Mouse (Mus musculus) liver, embryonic 15.5 days (tissue): ENCODE measurements at regions not wholly inside any gene's neighbourhood (a gene's known extent, or its start where the extent isn't known, plus 50 kb on each side); places are given as distances from the start of the nearest gene placed in this dataset.

ENCODE experiments used
- ATAC-seq: fragments of 200-750 bp; cut with Nextera tagmentation; 2 replicates; pipeline ENCODE4 v1.8.0; 2017; ENCODE audit warnings: moderate number of reproducible peaks, mild to moderate bottlenecking, moderate library complexity; ENCODE audit not compliant: insufficient read depth
- H3K27ac ChIP-seq: fragments of 300-500 bp; sonication (generic); replicated peaks from 2 replicates; pipeline ENCODE4 v1.5.1; 2015; ENCODE audit warnings: mild to moderate bottlenecking, inconsistent platforms
- H3K27me3 ChIP-seq: fragments of 300-500 bp; sonication (generic); 2 replicates; pipeline ENCODE4 v1.6.1; 2015; ENCODE audit warnings: mild to moderate bottlenecking, inconsistent platforms
- H3K36me3 ChIP-seq: fragments of 300-500 bp; sonication (generic); replicated peaks from 2 replicates; pipeline ENCODE4 v1.6.1; 2015; ENCODE audit warnings: moderate library complexity, mild to moderate bottlenecking, inconsistent platforms
- H3K4me1 ChIP-seq: fragments of 300-500 bp; sonication (generic); replicated peaks from 2 replicates; pipeline ENCODE4 v1.6.1; 2015; ENCODE audit warnings: inconsistent platforms
- H3K4me2 ChIP-seq: fragments of 300-500 bp; sonication (generic); 2 replicates; pipeline ENCODE4 v1.6.1; 2015; ENCODE audit warnings: moderate library complexity, mild to moderate bottlenecking, inconsistent platforms
- H3K4me3 ChIP-seq: fragments of 300-500 bp; sonication (generic); replicated peaks from 2 replicates; pipeline ENCODE4 v1.5.1; 2015; ENCODE audit warnings: mild to moderate bottlenecking, inconsistent platforms
- H3K9ac ChIP-seq: fragments of 300-500 bp; sonication (generic); 2 replicates; pipeline ENCODE4 v1.6.1; 2015; ENCODE audit warnings: moderate library complexity, mild to moderate bottlenecking, inconsistent platforms
- H3K9me3 ChIP-seq: fragments of 300-500 bp; sonication (generic); replicated peaks from 2 replicates; pipeline ENCODE4 v1.6.1; 2016; ENCODE audit warnings: inconsistent platforms
- WGBS: fragments of 180-500 bp; shearing (Covaris S2); methylation state at CpG from one replicate; pipeline ENCODE4 v1.1.7; 2015; ENCODE audit warnings: mixed read lengths; ENCODE audit not compliant: insufficient replicate concordance; 5-methylcytosine and 5-hydroxymethylcytosine counted together

GRCm38 (mm10) chr8:80262911-80263310 lies 205.1 kb upstream of the Hhip start:
- Histone ChIP-seq H3K27ac (no peak overlapping the region), H3K4me3 (no peak overlapping the region), H3K9ac (no peak overlapping the region), H3K4me1 (no peaks in the 10 kb centered on the region), H3K36me3 (no peaks in the 10 kb centered on the region), H3K27me3 (no peaks in the 10 kb centered on the region), H3K9me3 (no peaks in the 10 kb centered on the region), H3K4me2 (no peak overlapping the region)
- WGBS, result 34% methylated on average over 3 of the region's 3 CpGs
- ATAC-seq, result no peak

- Histone ChIP-seq H3K4me2 (no peak overlapping the region), H3K27me3 (no peaks in the 10 kb centered on the region), H3K27ac (no peak overlapping the region), H3K36me3 (no peaks in the 10 kb centered on the region), H3K9ac (no peak overlapping the region), H3K9me3 (no peaks in the 10 kb centered on the region), H3K4me1 (no peaks in the 10 kb centered on the region), H3K4me3 (no peak overlapping the region)
- WGBS, result 32% methylated on average over 4 of the region's 4 CpGs
- no peak for ATAC-seq
Measured at GRCm38 (mm10) chr8:80253541-80253940, 195.7 kb upstream of the Hhip start.

- no peaks in the 10 kb centered on the region for H3K9me3 ChIP-seq
- WGBS, result 25% methylated on average over 3 of the region's 3 CpGs
- no peak for ATAC-seq
- no peaks in the 10 kb centered on the region for H3K27me3 ChIP-seq
- H3K4me1 ChIP-seq, result no peaks in the 10 kb centered on the region
- H3K4me3 ChIP-seq, result no peak overlapping the region
- H3K4me2 ChIP-seq, result no peak overlapping the region
- H3K27ac ChIP-seq, result no peak overlapping the region
- H3K9ac ChIP-seq, result no peak overlapping the region
- H3K36me3 ChIP-seq, result no peaks in the 10 kb centered on the region
Measured at GRCm38 (mm10) chr8:80251595-80251994, 193.8 kb upstream of the Hhip start.

- H3K36me3 ChIP-seq, result no peaks in the 10 kb centered on the region
- H3K4me2 ChIP-seq, result no peak overlapping the region
- no peak overlapping the region for H3K9ac ChIP-seq
- WGBS, result 63% methylated on average over 7 of the region's 7 CpGs
- no peaks in the 10 kb centered on the region for H3K4me1 ChIP-seq
- H3K27me3 ChIP-seq, result no peaks in the 10 kb centered on the region
- no peak overlapping the region for H3K4me3 ChIP-seq
- no peak for ATAC-seq
- no peak overlapping the region for H3K27ac ChIP-seq
- no peaks in the 10 kb centered on the region for H3K9me3 ChIP-seq
Measured at GRCm38 (mm10) chr8:80250305-80251161, 192.7 kb upstream of the Hhip start.

- WGBS, result 52% methylated on average over 2 of the region's 2 CpGs
- H3K9ac ChIP-seq, result no peak overlapping the region
Measured at GRCm38 (mm10) chr8:80249762-80250161, 192.0 kb upstream of the Hhip start.

GRCm38 (mm10) chr8:80239879-80240278 lies 182.1 kb upstream of the Hhip start:
- H3K27ac ChIP-seq, result no peak overlapping the region
- WGBS, result 49% methylated on average over 4 of the region's 4 CpGs

More at GRCm38 (mm10) chr8:80249762-80250161, 192.0 kb upstream of the Hhip start:
- Histone ChIP-seq H3K36me3 (no peaks in the 10 kb centered on the region), H3K27ac (no peak overlapping the region), H3K4me1 (no peaks in the 10 kb centered on the region), H3K4me3 (no peak overlapping the region), H3K27me3 (no peaks in the 10 kb centered on the region), H3K4me2 (no peak overlapping the region), H3K9me3 (no peaks in the 10 kb centered on the region)
- ATAC-seq, result no peak

GRCm38 (mm10) chr8:80210361-80210760 lies 152.6 kb upstream of the Hhip start:
- no peaks in the 10 kb centered on the region for H3K9me3 ChIP-seq
- no peaks in the 10 kb centered on the region for H3K36me3 ChIP-seq
- no peak overlapping the region for H3K27ac ChIP-seq
- WGBS, result 45% methylated on average over 1 of the region's 1 CpGs
- ATAC-seq, result no peak
- no peaks in the 10 kb centered on the region for H3K4me1 ChIP-seq
- H3K4me2 ChIP-seq, result no peak overlapping the region
- no peak overlapping the region for H3K9ac ChIP-seq
- no peak overlapping the region for H3K4me3 ChIP-seq
- no peaks in the 10 kb centered on the region for H3K27me3 ChIP-seq

More at GRCm38 (mm10) chr8:80239879-80240278, 182.1 kb upstream of the Hhip start:
- no peak for ATAC-seq
- Histone ChIP-seq H3K36me3 (no peaks in the 10 kb centered on the region), H3K9ac (no peak overlapping the region), H3K27me3 (no peaks in the 10 kb centered on the region), H3K4me2 (no peak overlapping the region), H3K9me3 (no peaks in the 10 kb centered on the region), H3K4me3 (no peak overlapping the region), H3K4me1 (no peaks in the 10 kb centered on the region)

GRCm38 (mm10) chr8:80204678-80205654 lies 147.2 kb upstream of the Hhip start:
- Histone ChIP-seq H3K4me3 (no peak overlapping the region), H3K27ac (no peak overlapping the region), H3K4me1 (no peaks in the 10 kb centered on the region), H3K9ac (no peak overlapping the region), H3K9me3 (no peaks in the 10 kb centered on the region), H3K27me3 (no peaks in the 10 kb centered on the region), H3K36me3 (no peaks in the 10 kb centered on the region), H3K4me2 (no peak overlapping the region)
- ATAC-seq, result no peak
- 57% methylated on average over 15 of the region's 15 CpGs for WGBS

GRCm38 (mm10) chr8:80203769-80204677 lies 146.2 kb upstream of the Hhip start:
- no peak overlapping the region for H3K9ac ChIP-seq
- H3K36me3 ChIP-seq, result no peaks in the 10 kb centered on the region
- no peak overlapping the region for H3K4me2 ChIP-seq
- H3K4me3 ChIP-seq, result no peak overlapping the region
- H3K9me3 ChIP-seq, result no peaks in the 10 kb centered on the region
- H3K27ac ChIP-seq, result no peak overlapping the region
- H3K27me3 ChIP-seq, result no peaks in the 10 kb centered on the region
- 44% methylated on average over 4 of the region's 4 CpGs for WGBS
- ATAC-seq, result no peak
- H3K4me1 ChIP-seq, result no peaks in the 10 kb centered on the region

GRCm38 (mm10) chr8:80197680-80198079 lies 139.9 kb upstream of the Hhip start:
- Histone ChIP-seq H3K27ac (no peak overlapping the region), H3K4me2 (no peak overlapping the region), H3K36me3 (no peaks in the 10 kb centered on the region), H3K9ac (no peak overlapping the region), H3K27me3 (no peaks in the 10 kb centered on the region), H3K4me3 (no peak overlapping the region), H3K4me1 (no peaks in the 10 kb centered on the region), H3K9me3 (no peaks in the 10 kb centered on the region)
- ATAC-seq, result no peak
- 39% methylated on average over 4 of the region's 4 CpGs for WGBS
